8 mouse cellular contexts compared by ENCODE assay signal in the genomic region with DNA sequence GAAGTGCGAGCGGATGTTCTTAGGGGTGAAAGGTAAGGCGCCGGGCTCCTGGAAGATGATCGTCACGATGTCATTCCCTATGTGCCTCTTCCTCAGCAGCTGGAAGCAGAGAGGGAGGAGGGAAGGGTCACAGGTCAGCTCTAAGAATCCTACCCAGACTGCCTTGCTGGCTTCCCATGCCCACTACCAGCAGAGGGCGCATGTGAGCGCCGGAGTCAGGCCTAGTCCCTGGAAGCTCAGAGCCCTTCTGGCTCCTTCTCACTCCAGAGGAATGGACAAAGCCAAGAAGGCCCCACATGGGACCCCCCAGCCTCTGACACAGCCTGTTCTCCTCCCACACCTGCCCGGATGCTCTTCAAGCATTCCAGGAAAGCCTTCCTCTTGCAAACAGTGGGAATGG.
DNase-seq lines count a peak whose midpoint lies in the region; ATAC-seq and TF ChIP-seq lines count a peak whose summit lies in the region.

No protein-coding gene starts in this region.

- no peak overlapping the region for H3K4me3 ChIP-seq in forebrain, embryonic 13.5 days
- no peak overlapping the region for H3K4me3 ChIP-seq in layer of hippocampus, adult 2 months
- no peak overlapping the region for H3K4me3 ChIP-seq in lung, postnatal 0 days (ENCODE audit: low read depth, low read length)

- no peaks in the 10 kb centered on the region for H3K4me1 ChIP-seq in forebrain, embryonic 13.5 days
- no peaks in the 10 kb centered on the region for H3K4me1 ChIP-seq in lung, postnatal 0 days (ENCODE audit: insufficient read depth, low read depth, low read length)

- whole genome bisulfite sequencing in forebrain, embryonic 13.5 days = 25% methylated on average over 10 of the region's 10 CpGs
- WGBS in lung, postnatal 0 days = 29% methylated on average over 10 of the region's 10 CpGs

- no peak for TF ChIP-seq EP300 in lung, postnatal 0 days (IDR thresholded peaks at IDR 0.05)

- H3K9me3 ChIP-seq in forebrain, embryonic 13.5 days (replicated peaks) = no peaks in the 10 kb centered on the region
- H3K9me3 ChIP-seq in lung, postnatal 0 days (ENCODE audit: low read length) = no peaks in the 10 kb centered on the region

- no peak overlapping the region for H3K9ac ChIP-seq in forebrain, embryonic 13.5 days
- H3K9ac ChIP-seq in lung, postnatal 0 days (replicated peaks; ENCODE audit: low read depth) = no peak overlapping the region

- peaks cover 64% of the 10 kb centered on the region for H3K36me3 ChIP-seq in forebrain, embryonic 13.5 days (ENCODE audit: poor library complexity, severe bottlenecking)
- peaks cover 44% of the 10 kb centered on the region for H3K36me3 ChIP-seq in lung, postnatal 0 days (ENCODE audit: insufficient read depth, low read length)

- peak; percentile 99 for TF ChIP-seq CTCF in layer of hippocampus, adult 2 months (conservative IDR thresholded peaks at IDR 0.05)
- TF ChIP-seq CTCF in lung, postnatal 0 days (IDR thresholded peaks at IDR 0.05) = peak; percentile 98

- peak; percentile 87 for DNase-seq in ES-CJ7 (ENCODE audit: low read depth, low spot score)
- peak; percentile 58 for DNase-seq in c-Kit-positive CD71-positive TER-119-negative erythroid progenitor cells, embryonic 14.5 days (ENCODE audit: low read depth)
- DNase-seq in heart, postnatal 4 days = peak; percentile 92
- DNase-seq in layer of hippocampus, adult 2 months (ENCODE audit: low spot score in 2 of 2) = peak in 1 of 2 experiments; percentile 89
- DNase-seq in lung, postnatal 0 days (ENCODE audit: low spot score) = peak; percentile 85
- DNase-seq in ovary, postnatal 14 days (ENCODE audit: low spot score) = peak; percentile 88
- DNase-seq in thymus, postnatal 0 days (ENCODE audit: low spot score) = peak; percentile 71

- no peak overlapping the region for H3K27ac ChIP-seq in forebrain, embryonic 13.5 days
- H3K27ac ChIP-seq in layer of hippocampus, adult 2 months = peak overlapping the region; percentile 51
- H3K27ac ChIP-seq in lung, postnatal 0 days (ENCODE audit: low read length) = no peak overlapping the region

- no peaks in the 10 kb centered on the region for H3K27me3 ChIP-seq in forebrain, embryonic 13.5 days
- H3K27me3 ChIP-seq in lung, postnatal 0 days (replicated peaks; ENCODE audit: insufficient read depth, low read length) = no peaks in the 10 kb centered on the region

- H3K4me2 ChIP-seq in forebrain, embryonic 13.5 days = no peak overlapping the region
- no peak overlapping the region for H3K4me2 ChIP-seq in lung, postnatal 0 days (replicated peaks; ENCODE audit: low read depth, low read length)

- peak; percentile 66; the same call in 1 of the 2 replicates for ATAC-seq in forebrain, embryonic 13.5 days
- peak; percentile 82 for ATAC-seq in lung, postnatal 0 days
